Mouse (Mus musculus) neural tube, embryonic 14.5 days (tissue): ENCODE results near the gene Akt3. TPM values are rescaled to one million over a fixed set of nuclear protein-coding genes. Genes with fewer than 3 reads are reported as not detected.

ENCODE experiments used
- polyA plus RNA-seq: library from polyadenylated mRNA; unstranded; fragments of >200 nt; fragmentation: Nextera tagmentation; extraction: Ambion mirVana; gene quantifications from 2 replicates; pipeline ENCODE4 v1.2.1, GENCODE M21; 2014

The Akt3 gene
- polyA plus RNA-seq, 1 experiment from 2014 or later = 24.0 TPM

Other genes starting within 250 kb of the Akt3 start
- 3.0 and 6.7 TPM in 2 replicates for gene Zbtb18, start 184.1 kb upstream of the Akt3 start, polyA plus RNA-seq